Mouse (Mus musculus) midbrain, embryonic 16.5 days (tissue): ENCODE measurements around the gene D5Ertd579e. TPM values are rescaled to one million over a fixed set of nuclear protein-coding genes. Genes with fewer than 3 reads are reported as not detected.
A peak's percentile ranks its signal among the peaks of the same experiment; 100 is the strongest.

Experiments
- ATAC-seq: fragments of 200-750 bp; cut with Nextera tagmentation; 2 replicates; pipeline ENCODE4 v1.8.0; 2017; ENCODE audit warnings: moderate TSS enrichment
- H3K27ac ChIP-seq: fragments of 300-500 bp; sonication (generic); 2 replicates; pipeline ENCODE4 v1.5.1; 2014; ENCODE audit warnings: mild to moderate bottlenecking, low read length, mixed read lengths
- H3K27me3 ChIP-seq: fragments of 300-500 bp; sonication (generic); 2 replicates; pipeline ENCODE4 v1.6.1; 2014; ENCODE audit warnings: low read depth, low read length, mixed read lengths; ENCODE audit not compliant: control insufficient read depth, insufficient read depth
- H3K36me3 ChIP-seq: fragments of 300-500 bp; sonication (generic); 2 replicates; pipeline ENCODE4 v1.6.1; 2014; ENCODE audit warnings: mild to moderate bottlenecking, low read length, moderate library complexity, mixed read lengths; ENCODE audit not compliant: control insufficient read depth, insufficient read depth
- H3K4me1 ChIP-seq: fragments of 300-500 bp; sonication (generic); 2 replicates; pipeline ENCODE4 v1.6.1; 2014; ENCODE audit warnings: mild to moderate bottlenecking, low read length, mixed read lengths; ENCODE audit not compliant: control insufficient read depth, insufficient read depth
- H3K4me2 ChIP-seq: fragments of 300-500 bp; sonication (generic); 2 replicates; pipeline ENCODE4 v1.6.1; 2014; ENCODE audit warnings: mild to moderate bottlenecking, low read length, mixed read lengths
- H3K4me3 ChIP-seq: fragments of 300-500 bp; sonication (generic); 2 replicates; pipeline ENCODE4 v1.5.1; 2014; ENCODE audit warnings: low read depth, mild to moderate bottlenecking, low read length, moderate library complexity, mixed read lengths
- H3K9ac ChIP-seq: fragments of 300-500 bp; sonication (generic); 2 replicates; pipeline ENCODE4 v1.6.1; 2014; ENCODE audit warnings: low read depth, low read length, mixed read lengths
- H3K9me3 ChIP-seq: fragments of 300-500 bp; sonication (generic); replicated peaks from 2 replicates; pipeline ENCODE4 v1.6.1; 2014; ENCODE audit warnings: mild to moderate bottlenecking, low read length, mixed read lengths; ENCODE audit not compliant: control insufficient read depth, poor library complexity, severe bottlenecking
- WGBS: fragments of 180-500 bp; shearing (Covaris S2); extraction: QIAGEN DNeasy Blood & Tissue Kit; methylation state at CpG from one replicate; pipeline ENCODE4 v1.1.7; 2014; 5-methylcytosine and 5-hydroxymethylcytosine counted together
- polyA plus RNA-seq: library from polyadenylated mRNA; unstranded; fragments of >200 nt; fragmentation: Nextera tagmentation; extraction: Ambion mirVana; gene quantifications from 2 replicates; pipeline ENCODE4 v1.2.1, GENCODE M21; 2015

Gene D5Ertd579e
- polyA plus RNA-seq, 1 experiment from 2014 or later, result 40.6 TPM

DNA sequence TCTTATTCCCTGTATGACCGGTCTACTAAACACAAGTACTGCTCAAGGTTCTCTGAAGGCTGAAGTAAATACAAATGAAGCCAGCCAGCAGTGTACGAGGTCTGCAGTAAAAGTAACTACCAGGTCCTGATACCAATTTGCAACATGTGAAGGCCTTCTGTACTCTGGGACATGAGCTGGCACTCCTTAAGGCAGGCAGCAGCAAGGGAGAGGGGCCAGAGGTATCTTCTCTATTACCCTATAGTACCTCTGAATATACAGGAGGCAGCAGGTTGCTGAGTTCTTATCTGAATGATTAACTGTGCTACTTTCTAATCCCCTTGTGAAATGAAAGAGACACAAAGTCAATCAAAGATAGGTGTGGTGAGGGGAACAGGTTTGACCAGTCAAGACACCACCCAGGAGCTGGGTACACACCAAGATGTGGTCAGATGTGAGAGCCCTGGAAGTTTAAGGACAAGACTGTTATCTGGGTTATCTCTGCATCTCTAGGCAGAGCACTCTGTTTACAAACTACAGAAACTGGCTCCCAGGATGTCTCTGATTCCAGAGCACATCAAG lies 86.8 kb downstream of the D5Ertd579e start:
- no peaks in the 10 kb centered on the region for H3K27me3 ChIP-seq
- no peaks in the 10 kb centered on the region for H3K9me3 ChIP-seq
- no peaks in the 10 kb centered on the region for H3K4me1 ChIP-seq
- H3K36me3 ChIP-seq, result peaks cover 21% of the 10 kb centered on the region
- no peak overlapping the region for H3K9ac ChIP-seq
- H3K4me3 ChIP-seq, result no peak overlapping the region
- no peak overlapping the region for H3K27ac ChIP-seq
- no peak overlapping the region for H3K4me2 ChIP-seq
- ATAC-seq, result no peak
- 96% methylated on average over 2 of the region's 2 CpGs for WGBS

DNA sequence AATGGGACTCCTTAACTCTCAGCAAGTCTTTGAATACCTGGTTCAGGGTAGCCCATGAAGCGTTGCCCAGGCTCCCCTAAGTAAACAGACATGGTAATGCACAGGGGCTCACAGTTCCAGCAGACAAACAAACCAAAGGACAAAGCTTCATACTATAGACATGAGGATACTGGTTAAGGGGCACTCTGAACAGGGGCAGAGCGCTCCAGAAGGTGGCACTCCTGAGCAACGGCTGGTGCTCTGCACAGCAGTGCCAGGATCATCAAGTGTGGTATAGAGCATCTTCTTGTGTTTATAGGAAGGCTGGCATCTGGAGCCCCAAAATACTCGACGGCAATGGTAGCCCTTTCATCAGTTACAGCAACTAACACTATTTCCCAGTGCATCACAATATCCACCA lies 92.8 kb downstream of the D5Ertd579e start:
- H3K4me1 ChIP-seq, result no peaks in the 10 kb centered on the region
- 85% methylated on average over 5 of the region's 5 CpGs for WGBS
- ATAC-seq, result no peak
- H3K27ac ChIP-seq, result no peak overlapping the region
- H3K9me3 ChIP-seq, result no peaks in the 10 kb centered on the region
- no peaks in the 10 kb centered on the region for H3K27me3 ChIP-seq
- H3K9ac ChIP-seq, result no peak overlapping the region
- H3K4me3 ChIP-seq, result no peak overlapping the region
- H3K36me3 ChIP-seq, result peaks cover 25% of the 10 kb centered on the region
- H3K4me2 ChIP-seq, result no peak overlapping the region

DNA sequence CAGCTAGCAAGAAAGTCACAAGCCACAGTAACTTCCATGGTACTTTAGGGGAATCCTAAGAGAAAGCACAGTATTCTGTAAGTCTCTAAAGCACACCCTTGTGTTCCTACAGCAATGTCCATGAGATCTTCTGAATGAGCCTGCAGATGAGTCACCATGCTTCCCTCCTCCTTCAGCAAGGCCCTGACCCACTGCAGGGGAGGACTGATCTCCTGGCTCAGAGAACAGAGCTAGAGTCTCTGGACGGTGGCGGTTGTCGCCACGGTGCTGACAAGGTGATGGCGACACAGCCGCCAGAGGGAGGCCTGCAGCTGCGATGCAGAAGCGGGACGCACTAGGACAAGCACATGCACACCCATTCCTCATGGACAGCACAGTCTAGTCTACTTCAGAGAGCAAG lies 93.8 kb downstream of the D5Ertd579e start:
- WGBS, result 88% methylated on average over 9 of the region's 9 CpGs
- Histone ChIP-seq H3K9ac (no peak overlapping the region), H3K27ac (no peak overlapping the region), H3K27me3 (no peaks in the 10 kb centered on the region), H3K4me3 (no peak overlapping the region), H3K36me3 (peaks cover 22% of the 10 kb centered on the region), H3K9me3 (no peaks in the 10 kb centered on the region), H3K4me1 (no peaks in the 10 kb centered on the region), H3K4me2 (no peak overlapping the region)
- no peak for ATAC-seq

DNA sequence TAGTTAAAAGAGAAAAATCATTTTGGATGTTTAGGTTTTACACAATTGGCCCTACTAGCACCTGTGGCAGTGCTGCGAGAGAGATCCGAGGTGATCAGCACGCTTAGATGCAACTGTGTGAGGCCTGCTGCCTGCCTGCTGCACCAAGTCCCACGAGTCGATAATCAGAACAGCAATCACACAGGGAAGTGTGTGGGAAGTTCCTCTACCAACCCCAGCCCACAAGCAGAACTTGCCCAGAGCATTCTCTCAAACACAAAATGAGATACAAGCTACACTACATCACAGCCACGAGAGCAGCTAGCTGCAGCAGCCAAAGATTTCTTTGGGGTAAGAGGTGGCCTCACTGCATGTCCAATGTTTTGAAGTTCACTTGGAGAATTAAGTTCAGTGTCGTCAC lies 94.3 kb downstream of the D5Ertd579e start:
- H3K9ac ChIP-seq, result no peak overlapping the region
- H3K4me1 ChIP-seq, result no peaks in the 10 kb centered on the region
- 94% methylated on average over 7 of the region's 7 CpGs for WGBS
- H3K4me2 ChIP-seq, result no peak overlapping the region
- peaks cover 18% of the 10 kb centered on the region; the same call in 1 of the 2 replicates for H3K36me3 ChIP-seq
- H3K9me3 ChIP-seq, result no peaks in the 10 kb centered on the region
- ATAC-seq, result no peak
- H3K27me3 ChIP-seq, result no peaks in the 10 kb centered on the region
- no peak overlapping the region for H3K27ac ChIP-seq
- no peak overlapping the region for H3K4me3 ChIP-seq

DNA sequence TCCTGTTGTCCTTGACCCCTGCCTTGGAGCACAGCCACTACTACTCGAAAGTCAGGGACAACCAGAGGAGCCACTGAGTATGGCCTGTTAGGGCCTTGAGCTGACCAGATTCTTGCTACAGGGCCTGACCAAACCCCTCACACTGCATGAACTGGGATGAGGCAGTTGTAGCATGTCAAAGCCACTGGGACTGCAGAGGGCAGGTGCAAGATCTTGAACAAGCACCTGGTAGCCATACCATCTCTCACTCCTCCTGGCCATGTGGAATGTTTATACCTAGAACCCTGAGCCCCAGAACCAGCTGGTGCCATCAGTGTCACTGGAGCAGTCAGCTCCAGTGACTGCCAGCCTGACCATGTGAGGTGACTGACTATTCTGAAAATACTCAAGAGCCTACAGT lies 96.9 kb downstream of the D5Ertd579e start:
- peaks cover 16% of the 10 kb centered on the region; the same call in 1 of the 2 replicates for H3K36me3 ChIP-seq
- 100% methylated on average over 1 of the region's 1 CpGs for WGBS
- ATAC-seq, result no peak
- H3K4me2 ChIP-seq, result no peak overlapping the region
- H3K9ac ChIP-seq, result no peak overlapping the region
- H3K27ac ChIP-seq, result no peak overlapping the region
- no peaks in the 10 kb centered on the region for H3K4me1 ChIP-seq
- no peaks in the 10 kb centered on the region for H3K27me3 ChIP-seq
- no peak overlapping the region for H3K4me3 ChIP-seq
- H3K9me3 ChIP-seq, result no peaks in the 10 kb centered on the region

DNA sequence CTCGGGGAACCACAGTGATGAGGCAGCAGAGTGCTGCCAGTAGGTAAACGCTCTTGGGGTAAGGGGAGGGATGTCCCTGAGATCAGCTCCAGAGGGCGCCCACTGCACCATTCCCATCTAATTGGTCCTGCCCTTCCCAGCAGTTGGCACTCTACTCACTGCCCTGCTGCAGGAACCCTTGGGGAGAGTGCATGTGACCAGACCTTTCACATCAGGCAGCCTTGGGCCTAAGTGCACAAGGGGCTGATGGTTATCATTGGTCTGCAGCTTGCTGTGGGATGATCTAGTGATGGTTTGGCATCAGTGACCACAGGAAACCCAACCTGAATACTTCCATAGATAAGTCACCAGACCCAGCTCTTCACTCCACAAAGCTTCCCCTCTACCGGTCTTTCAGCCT lies 98.2 kb downstream of the D5Ertd579e start:
- 0 out of 2 replicates have a peak, but pooled peaks have one; percentile 34 for ATAC-seq
- Histone ChIP-seq H3K27ac (no peak overlapping the region), H3K4me3 (no peak overlapping the region), H3K27me3 (no peaks in the 10 kb centered on the region), H3K36me3 (peaks cover 16% of the 10 kb centered on the region; the same call in 1 of the 2 replicates), H3K4me1 (no peaks in the 10 kb centered on the region), H3K9ac (no peak overlapping the region), H3K9me3 (no peaks in the 10 kb centered on the region), H3K4me2 (no peak overlapping the region)
- 33% methylated on average over 4 of the region's 4 CpGs for WGBS

DNA sequence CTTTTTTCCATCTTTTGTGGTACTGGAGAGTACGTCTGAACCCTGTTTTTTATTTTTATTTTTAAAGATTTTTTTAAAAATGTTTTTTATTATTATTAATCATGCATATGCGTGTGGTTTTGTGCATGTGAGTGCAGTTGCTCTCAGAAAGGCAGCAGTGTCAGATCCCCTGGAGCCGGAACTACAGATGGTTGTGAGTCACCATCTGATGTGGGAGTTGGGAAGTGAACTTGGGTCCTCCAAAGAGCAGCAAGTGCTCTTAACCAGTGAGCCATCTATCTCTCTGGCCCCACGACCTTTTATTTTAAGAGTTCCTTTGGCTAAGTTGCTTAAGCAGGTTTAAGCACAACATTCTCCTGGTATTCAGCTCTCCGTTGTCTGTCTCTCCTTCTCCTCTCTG lies 99.6 kb downstream of the D5Ertd579e start:
- Histone ChIP-seq H3K4me2 (no peak overlapping the region), H3K4me1 (no peaks in the 10 kb centered on the region), H3K9me3 (no peaks in the 10 kb centered on the region), H3K9ac (no peak overlapping the region), H3K4me3 (no peak overlapping the region), H3K27me3 (no peaks in the 10 kb centered on the region), H3K27ac (no peak overlapping the region), H3K36me3 (0 out of 2 replicates have a peak, but pooled peaks cover 3% of the 10 kb centered on the region)
- 80% methylated on average over 5 of the region's 5 CpGs for WGBS
- ATAC-seq, result no peak

DNA sequence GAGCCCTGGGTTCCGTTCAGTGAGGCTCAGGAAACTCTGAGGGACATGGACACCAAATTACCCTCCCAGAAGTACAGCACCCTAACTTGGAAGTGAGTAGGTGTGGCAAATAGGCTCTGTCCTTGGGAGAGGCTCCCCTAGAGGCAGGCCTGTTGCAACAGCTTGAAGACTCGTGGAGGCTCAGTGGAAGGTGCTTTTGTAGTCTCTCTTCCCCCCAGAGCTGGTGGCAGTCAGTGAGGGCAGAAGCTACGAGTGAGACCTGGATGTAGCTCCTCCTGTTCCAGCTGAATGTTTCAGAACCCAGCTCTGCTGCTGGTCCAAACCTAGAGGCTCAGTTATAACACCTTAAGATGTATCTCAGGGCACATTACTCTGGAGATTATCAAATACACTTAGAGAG lies 100.7 kb downstream of the D5Ertd579e start:
- no peak overlapping the region for H3K9ac ChIP-seq
- 27% methylated on average over 3 of the region's 3 CpGs for WGBS

DNA sequence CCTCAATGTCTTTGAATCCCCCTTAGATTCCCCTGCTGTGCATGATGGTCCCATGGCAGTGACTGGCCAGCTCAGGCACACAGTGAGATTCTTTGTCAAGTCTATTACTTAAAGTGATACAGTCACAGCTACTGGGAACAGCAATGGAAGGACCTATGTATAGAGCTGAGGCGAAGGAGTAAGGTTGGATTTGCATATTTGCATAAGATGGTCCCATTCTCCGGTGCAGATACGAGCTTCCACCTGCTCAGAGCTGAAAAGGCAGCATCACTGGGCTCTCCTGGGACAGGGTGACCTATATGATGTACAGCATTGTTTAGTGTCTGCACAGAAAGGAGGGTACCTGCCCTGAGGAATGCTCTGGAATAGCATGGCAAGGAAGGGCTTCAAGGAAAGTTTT lies 101.5 kb downstream of the D5Ertd579e start:
- H3K36me3 ChIP-seq, result no peaks in the 10 kb centered on the region
- no peaks in the 10 kb centered on the region for H3K4me1 ChIP-seq
- ATAC-seq, result no peak
- H3K27me3 ChIP-seq, result no peaks in the 10 kb centered on the region
- H3K9me3 ChIP-seq, result no peaks in the 10 kb centered on the region
- H3K27ac ChIP-seq, result no peak overlapping the region
- no peak overlapping the region for H3K9ac ChIP-seq
- 77% methylated on average over 3 of the region's 3 CpGs for WGBS
- H3K4me2 ChIP-seq, result no peak overlapping the region
- H3K4me3 ChIP-seq, result no peak overlapping the region

More for the DNA sequence above, 100.7 kb downstream of the D5Ertd579e start:
- 0 out of 2 replicates have a peak, but pooled peaks cover 3% of the 10 kb centered on the region for H3K36me3 ChIP-seq
- no peak overlapping the region for H3K27ac ChIP-seq
- H3K4me2 ChIP-seq, result no peak overlapping the region
- no peaks in the 10 kb centered on the region for H3K4me1 ChIP-seq
- H3K4me3 ChIP-seq, result no peak overlapping the region
- no peaks in the 10 kb centered on the region for H3K27me3 ChIP-seq
- no peak for ATAC-seq
- no peaks in the 10 kb centered on the region for H3K9me3 ChIP-seq
